Mouse (Mus musculus) cerebellum, adult 2 months (tissue): Measurements from ENCODE around the gene Plekha5.

Experiments
- CTCF ChIP-seq: fragments of 200-500 bp; IDR thresholded peaks from 2 replicates; pipeline ENCODE4 v1.5.1; 2011; ENCODE audit warnings: low read depth, mild to moderate bottlenecking, control low read depth, low read length, moderate library complexity, borderline replicate concordance; ENCODE audit not compliant: insufficient read depth
- POLR2A ChIP-seq: fragments of 200-500 bp; IDR thresholded peaks from 2 replicates; pipeline ENCODE4 v1.6.1; 2011; ENCODE audit warnings: low read length, control low read depth, borderline replicate concordance; ENCODE audit not compliant: insufficient read depth

- TF ChIP-seq CTCF = no peak
- no peak for TF ChIP-seq POLR2A
Observed at GRCm38 (mm10) chr6:140593420-140594170, 169.7 kb downstream of the Plekha5 start.
